Mouse (Mus musculus): ENCODE data around the gene Iqsec1.

The Iqsec1 gene

GRCm38 (mm10) chr6:90610248-90610647, 378.2 kb downstream of the Iqsec1 start:
- DNase-seq: no peak

DNA sequence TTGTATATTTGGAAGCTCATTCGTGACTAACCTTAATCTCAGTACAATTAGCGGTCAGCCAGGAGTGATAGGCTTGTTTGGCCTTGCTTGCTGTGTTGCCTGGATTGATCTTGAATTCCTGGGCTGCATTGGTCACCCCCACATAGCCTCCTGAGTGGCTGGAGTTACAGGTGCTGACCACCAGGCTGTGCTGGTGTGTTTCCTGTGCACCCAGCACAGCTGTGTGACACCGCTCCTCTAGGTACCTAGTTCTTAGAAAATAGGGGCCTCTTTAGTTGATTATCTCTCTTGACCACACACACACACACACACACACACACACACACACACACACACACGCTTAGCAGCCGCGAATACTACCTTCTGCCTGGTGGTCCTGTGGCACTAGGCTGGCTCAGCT, 380.3 kb downstream of the Iqsec1 start:
- DNase-seq: no peak

- peak; percentile 80 for DNase-seq
Measured at GRCm38 (mm10) chr6:90607196-90607595, 381.3 kb downstream of the Iqsec1 start.

DNA sequence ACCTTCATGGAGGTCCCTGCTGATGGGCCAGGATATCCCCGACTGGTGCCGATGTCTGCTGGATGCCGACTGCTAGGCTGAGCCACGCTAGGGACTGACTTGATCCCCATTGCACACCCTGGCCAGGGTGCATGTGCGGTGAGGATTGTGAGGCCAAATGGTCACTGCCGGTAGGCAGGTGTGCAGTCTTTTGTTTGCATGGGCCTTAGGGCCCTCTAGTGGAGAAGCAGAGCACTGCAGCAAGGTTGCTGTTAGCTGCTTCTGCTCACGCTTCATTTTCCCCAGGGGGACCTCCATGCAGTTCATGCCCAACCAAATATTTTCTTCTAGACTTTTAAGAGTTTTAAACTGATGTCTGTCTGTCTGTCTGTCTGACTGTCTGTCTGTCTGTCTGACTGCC, 381.9 kb downstream of the Iqsec1 start:
- peak; percentile 73 for DNase-seq

All from lung, postnatal 14 days (tissue).